27 mouse cellular contexts compared by ENCODE assay signal in the genomic region with DNA sequence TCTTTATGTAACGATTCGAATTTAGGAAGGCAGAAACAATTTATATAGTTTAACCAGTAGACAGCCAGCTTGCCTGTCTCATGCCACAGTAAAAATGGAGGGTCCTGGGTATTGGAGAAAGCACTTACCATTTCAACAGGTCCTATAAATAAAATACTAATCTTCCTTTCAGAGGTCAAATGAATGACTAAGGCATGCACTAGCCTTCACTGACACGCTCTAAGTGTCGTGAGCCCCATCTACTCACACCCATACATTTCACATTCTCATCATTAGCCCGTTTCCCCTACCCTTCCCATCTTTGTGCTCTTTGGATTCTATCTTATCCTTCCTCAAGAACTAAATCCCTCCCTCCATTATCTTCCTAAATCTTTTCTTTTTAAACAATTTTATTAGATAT. TPM values are rescaled to one million over a fixed set of nuclear protein-coding genes. Genes with fewer than 3 reads are reported as not detected.
A peak's percentile ranks its signal among the peaks of the same experiment; 100 is the strongest.
DNase-seq lines count a peak whose midpoint lies in the region; ATAC-seq and TF ChIP-seq lines count a peak whose summit lies in the region.
"Had no signal": no experiment of that assay in that cellular context is flagged by ENCODE, and none has a peak within 500 bp of the region (broad histone marks: within the 10 kb centered on the region; RNA-seq: fewer than 3 reads in every experiment).

No protein-coding gene starts in this region.

- ATAC-seq in heart, embryonic 11.5 days (replicated peaks; ENCODE audit: insufficient number of reproducible peaks, low FRiP score, low TSS enrichment): no peak
- ATAC-seq in heart, embryonic 14.5 days (ENCODE audit: insufficient number of reproducible peaks, insufficient read depth, low FRiP score, low read depth): peak; percentile 65
- peak; percentile 66 for ATAC-seq in heart, postnatal 0 days (ENCODE audit: insufficient read depth, low read depth)
- ATAC-seq: forebrain, embryonic 14.5 days; forebrain, postnatal 0 days; hindbrain, embryonic 16.5 days; intestine, embryonic 15.5 days had no signal

- intact Hi-C loops in heart, postnatal 25 days (cut with DNase I): no loop called here

- no peak overlapping the region; the same call in 1 of the 2 replicates for H3K4me2 ChIP-seq in heart, embryonic 11.5 days
- H3K4me2 ChIP-seq in heart, embryonic 14.5 days (ENCODE audit: low read length): peak overlapping the region; percentile 38
- H3K4me2 ChIP-seq in heart, postnatal 0 days (ENCODE audit: low read depth, low read length): no peak overlapping the region
- H3K4me2 ChIP-seq: embryonic facial prominence, embryonic 12.5 days; embryonic facial prominence, embryonic 15.5 days; hindbrain, embryonic 13.5 days; intestine, embryonic 15.5 days; kidney, embryonic 15.5 days had no signal

- peak overlapping the region; percentile 62; the same call in 1 of the 2 replicates for H3K27ac ChIP-seq in heart, embryonic 10.5 days
- H3K27ac ChIP-seq in heart, embryonic 11.5 days (ENCODE audit: low read depth, low read length): no peak overlapping the region
- peak overlapping the region in 1 of 2 experiments; percentile 73; a peak in 3 of 4 replicates for H3K27ac ChIP-seq in heart, embryonic 14.5 days (replicated peaks in 1 of 2; ENCODE audit: control insufficient read depth in 1 of 2, insufficient read depth in 1 of 2, low read depth in 2 of 2, low read length in 2 of 2)
- peak overlapping the region; percentile 70 for H3K27ac ChIP-seq in heart, postnatal 0 days (ENCODE audit: low read depth)
- H3K27ac ChIP-seq: embryonic facial prominence, embryonic 12.5 days; embryonic facial prominence, embryonic 15.5 days; hindbrain, embryonic 10.5 days; hindbrain, embryonic 13.5 days; intestine, embryonic 15.5 days; kidney, embryonic 15.5 days had no signal

- TF ChIP-seq CTCF in heart, postnatal 0 days (IDR thresholded peaks at IDR 0.05; ENCODE audit: low read depth): no peak

- no peaks in the 10 kb centered on the region for H3K9me3 ChIP-seq in heart, embryonic 10.5 days
- no peaks in the 10 kb centered on the region for H3K9me3 ChIP-seq in heart, embryonic 11.5 days (replicated peaks; ENCODE audit: control insufficient read depth, low read length)
- H3K9me3 ChIP-seq in heart, embryonic 14.5 days (ENCODE audit: control insufficient read depth, low read length): no peaks in the 10 kb centered on the region
- no peaks in the 10 kb centered on the region for H3K9me3 ChIP-seq in heart, postnatal 0 days (replicated peaks; ENCODE audit: control insufficient read depth, low read length)
- H3K9me3 ChIP-seq: embryonic facial prominence, embryonic 12.5 days; embryonic facial prominence, embryonic 15.5 days; hindbrain, embryonic 10.5 days; hindbrain, embryonic 13.5 days; intestine, embryonic 15.5 days; kidney, embryonic 15.5 days had no signal

- peaks cover 51% of the 10 kb centered on the region for H3K4me1 ChIP-seq in heart, embryonic 10.5 days
- peaks cover 53% of the 10 kb centered on the region for H3K4me1 ChIP-seq in heart, embryonic 11.5 days (ENCODE audit: control insufficient read depth, insufficient read depth, low read length)
- H3K4me1 ChIP-seq in heart, embryonic 14.5 days (ENCODE audit: control insufficient read depth in 2 of 2, insufficient read depth in 2 of 2, low read length in 2 of 2): peaks cover 23 to 71% of the 10 kb centered on the region in 2 experiments
- peaks cover 46% of the 10 kb centered on the region for H3K4me1 ChIP-seq in heart, postnatal 0 days (ENCODE audit: control insufficient read depth, insufficient read depth)

- H3K27me3 ChIP-seq in heart, embryonic 10.5 days (ENCODE audit: insufficient read depth, poor library complexity, severe bottlenecking): no peaks in the 10 kb centered on the region
- no peaks in the 10 kb centered on the region for H3K27me3 ChIP-seq in heart, embryonic 11.5 days (ENCODE audit: control insufficient read depth, insufficient read depth, low read length)
- no peaks in the 10 kb centered on the region for H3K27me3 ChIP-seq in heart, embryonic 14.5 days (ENCODE audit: control insufficient read depth, insufficient read depth, low read length)
- H3K27me3 ChIP-seq in heart, postnatal 0 days (ENCODE audit: control insufficient read depth, insufficient read depth, low read length): no peaks in the 10 kb centered on the region
- H3K27me3 ChIP-seq: embryonic facial prominence, embryonic 12.5 days; embryonic facial prominence, embryonic 15.5 days; hindbrain, embryonic 13.5 days; intestine, embryonic 15.5 days; kidney, embryonic 15.5 days had no signal

- TF ChIP-seq EP300 in heart, postnatal 0 days (IDR thresholded peaks at IDR 0.05; ENCODE audit: low read depth): no peak

- WGBS in heart, embryonic 10.5 days: 63% methylated on average over 5 of the region's 5 CpGs
- 65% methylated on average over 5 of the region's 5 CpGs for WGBS in heart, embryonic 11.5 days (ENCODE audit: insufficient replicate concordance)
- WGBS in heart, embryonic 14.5 days: 40% methylated on average over 5 of the region's 5 CpGs
- 29% methylated on average over 5 of the region's 5 CpGs for WGBS in heart, postnatal 0 days

- peaks cover 22% of the 10 kb centered on the region for H3K36me3 ChIP-seq in heart, embryonic 10.5 days
- H3K36me3 ChIP-seq in heart, embryonic 11.5 days (ENCODE audit: control insufficient read depth, insufficient read depth, low read length): 0 out of 2 replicates have a peak, but pooled peaks cover 2% of the 10 kb centered on the region
- peaks cover 41% of the 10 kb centered on the region for H3K36me3 ChIP-seq in heart, embryonic 14.5 days (ENCODE audit: control insufficient read depth, insufficient read depth, low read length)
- peaks cover 10% of the 10 kb centered on the region; the same call in 1 of the 2 replicates for H3K36me3 ChIP-seq in heart, postnatal 0 days (replicated peaks; ENCODE audit: control insufficient read depth, insufficient read depth, low read length)
- H3K36me3 ChIP-seq: embryonic facial prominence, embryonic 12.5 days; hindbrain, embryonic 13.5 days; intestine, embryonic 15.5 days had no signal

- H3K4me3 ChIP-seq in heart, embryonic 10.5 days: no peak overlapping the region
- no peak overlapping the region for H3K4me3 ChIP-seq in heart, embryonic 11.5 days (ENCODE audit: low read depth, low read length)
- H3K4me3 ChIP-seq in heart, embryonic 14.5 days (ENCODE audit: control insufficient read depth in 1 of 2, insufficient read depth in 1 of 2, low read depth in 1 of 2, low read length in 2 of 2): no peak overlapping the region
- no peak overlapping the region for H3K4me3 ChIP-seq in heart, postnatal 0 days (ENCODE audit: low read depth, low read length)
- H3K4me3 ChIP-seq: embryonic facial prominence, embryonic 12.5 days; embryonic facial prominence, embryonic 15.5 days; gastrocnemius, adult 2 months; hindbrain, embryonic 10.5 days; hindbrain, embryonic 13.5 days; intestine, embryonic 15.5 days; kidney, embryonic 15.5 days had no signal

- H3K9ac ChIP-seq in heart, embryonic 11.5 days (ENCODE audit: low read depth, low read length): no peak overlapping the region
- peak overlapping the region; percentile 45; the same call in 1 of the 2 replicates for H3K9ac ChIP-seq in heart, embryonic 14.5 days (ENCODE audit: low read length)
- H3K9ac ChIP-seq in heart, postnatal 0 days (replicated peaks; ENCODE audit: low read depth, low read length): no peak overlapping the region
- H3K9ac ChIP-seq: embryonic facial prominence, embryonic 12.5 days; embryonic facial prominence, embryonic 15.5 days; forebrain, postnatal 0 days; hindbrain, embryonic 13.5 days; intestine, embryonic 15.5 days; kidney, embryonic 15.5 days had no signal

- DNase-seq in heart, embryonic 10.5 days (ENCODE audit: low spot score): no peak
- no peak for DNase-seq in heart, adult 8-10 months (ENCODE audit: low spot score)
- peak; percentile 78 for DNase-seq in heart, postnatal 0 days (ENCODE audit: low spot score)
- DNase-seq in heart, postnatal 25 days (ENCODE audit: low spot score): no peak
- DNase-seq: adrenal gland, adult 2 months; adrenal gland, postnatal 14 days; B cell, adult 2 months; cerebellum, adult 11 months; cerebellum, adult 2 months; cerebellum, adult 9-11 months; cerebellum, postnatal 25 days; forebrain, postnatal 0 days; gastrocnemius, adult 2 months; gastrocnemius, postnatal 14 days; heart, adult 11 months; kidney, adult 11 months; kidney, adult 8-10 months had no signal

RNA-seq across cellular contexts. Expression of gene Fam162a, which starts 6.5 kb away (rescaled TPM):
- 619 and 675 TPM in 2 replicates for polyA plus RNA-seq in heart, embryonic 10.5 days (2016; fragmentation: Nextera tagmentation; extraction: Ambion mirVana)
- 723 and 731 TPM in 2 replicates for polyA plus RNA-seq in heart, embryonic 11.5 days (2014; fragmentation: Nextera tagmentation; extraction: Ambion mirVana)
- 997 and 1,000 TPM in 2 replicates for polyA plus RNA-seq in heart, embryonic 14.5 days (2014; fragmentation: Nextera tagmentation; extraction: Ambion mirVana)
- 100 to 1,000 TPM; 233 to 250 (median 245) TPM for total RNA-seq in heart, adult 8-10 months (2022)
- total RNA-seq in heart, postnatal 0 days (2014; rRNA removed; ENCODE audit: low replicate concordance): 126 and 370 TPM in 2 replicates
- polyA plus RNA-seq in heart, postnatal 0 days (2015; fragmentation: Nextera tagmentation; extraction: Ambion mirVana): 755 and 772 TPM in 2 replicates
- total RNA-seq in heart, postnatal 25 days (2021): 100 to 1,000 TPM; 241 to 254 TPM

RNA-seq across cellular contexts. Expression of gene Ccdc58, which starts 6.6 kb away (rescaled TPM):
- 101 and 102 TPM in 2 replicates for polyA plus RNA-seq in heart, embryonic 10.5 days (2016; fragmentation: Nextera tagmentation; extraction: Ambion mirVana)
- 87.5 and 89.1 TPM in 2 replicates for polyA plus RNA-seq in heart, embryonic 11.5 days (2014; fragmentation: Nextera tagmentation; extraction: Ambion mirVana)
- polyA plus RNA-seq in heart, embryonic 14.5 days (2014; fragmentation: Nextera tagmentation; extraction: Ambion mirVana): 76.2 and 77.5 TPM in 2 replicates
- total RNA-seq in heart, adult 8-10 months (2022): 10 to 100 TPM; 28.4 to 36.5 (median 31.4) TPM
- 20.9 and 28.4 TPM in 2 replicates for total RNA-seq in heart, postnatal 0 days (2014; rRNA removed; ENCODE audit: low replicate concordance)
- 79.2 and 82.6 TPM in 2 replicates for polyA plus RNA-seq in heart, postnatal 0 days (2015; fragmentation: Nextera tagmentation; extraction: Ambion mirVana)
- total RNA-seq in heart, postnatal 25 days (2021): 10 to 100 TPM; 30.7 to 35.8 TPM

RNA-seq across cellular contexts. Expression of gene Wdr5b, which starts 23.9 kb away (rescaled TPM):
- polyA plus RNA-seq in heart, embryonic 10.5 days (2016; fragmentation: Nextera tagmentation; extraction: Ambion mirVana): 5.4 and 5.9 TPM in 2 replicates
- polyA plus RNA-seq in heart, embryonic 11.5 days (2014; fragmentation: Nextera tagmentation; extraction: Ambion mirVana): 6.5 and 7.6 TPM in 2 replicates
- 7.8 and 7.9 TPM in 2 replicates for polyA plus RNA-seq in heart, embryonic 14.5 days (2014; fragmentation: Nextera tagmentation; extraction: Ambion mirVana)
- total RNA-seq in heart, adult 8-10 months (2022): 1 to 10 TPM; 2.9 to 4.2 (median 3.7) TPM
- 5.4 and 7.8 TPM in 2 replicates for total RNA-seq in heart, postnatal 0 days (2014; rRNA removed; ENCODE audit: low replicate concordance)
- polyA plus RNA-seq in heart, postnatal 0 days (2015; fragmentation: Nextera tagmentation; extraction: Ambion mirVana): 5.8 and 6.8 TPM in 2 replicates
- total RNA-seq in heart, postnatal 25 days (2021): 1 to 10 TPM; 2.6 to 2.9 TPM
